Mouse (Mus musculus): ENCODE results near the gene E2f4. TPM values are rescaled to one million over a fixed set of nuclear protein-coding genes. Genes with fewer than 3 reads are reported as not detected.

The E2f4 gene
- polyA plus RNA-seq, 1 experiment from 2014 or later: 58.7 TPM

GRCm38 (mm10) chr8:105308428-105308827 lies 11.0 kb downstream of the E2f4 start:
- Histone ChIP-seq H3K4me2 (no peak overlapping the region), H3K4me3 (no peak overlapping the region), H3K9ac (no peak overlapping the region), H3K27ac (replicated peaks) (no peak overlapping the region), H3K9me3 (no peaks in the 10 kb centered on the region), H3K27me3 (replicated peaks) (no peaks in the 10 kb centered on the region), H3K36me3 (peaks cover 82% of the 10 kb centered on the region), H3K4me1 (peaks cover 44% of the 10 kb centered on the region)
- WGBS: 91% methylated on average over 10 of the region's 10 CpGs
- ATAC-seq (ENCODE audit: extremely low read depth, insufficient number of reproducible peaks, low FRiP score, low TSS enrichment): no peak

GRCm38 (mm10) chr8:105309142-105309847 lies 11.8 kb downstream of the E2f4 start:
- peaks cover 44% of the 10 kb centered on the region for H3K4me1 ChIP-seq
- H3K4me2 ChIP-seq: no peak overlapping the region
- H3K9me3 ChIP-seq: no peaks in the 10 kb centered on the region
- no peaks in the 10 kb centered on the region for H3K27me3 ChIP-seq (replicated peaks)
- 75% methylated on average over 15 of the region's 15 CpGs for WGBS
- H3K27ac ChIP-seq (replicated peaks): no peak overlapping the region
- peaks cover 80% of the 10 kb centered on the region for H3K36me3 ChIP-seq
- no peak overlapping the region for H3K4me3 ChIP-seq
- ATAC-seq (ENCODE audit: extremely low read depth, insufficient number of reproducible peaks, low FRiP score, low TSS enrichment): no peak
- H3K9ac ChIP-seq: no peak overlapping the region

- Histone ChIP-seq H3K4me2 (no peak overlapping the region), H3K9me3 (no peaks in the 10 kb centered on the region), H3K9ac (no peak overlapping the region), H3K4me1 (peaks cover 44% of the 10 kb centered on the region), H3K27me3 (replicated peaks) (no peaks in the 10 kb centered on the region), H3K27ac (replicated peaks) (no peak overlapping the region), H3K4me3 (no peak overlapping the region), H3K36me3 (peaks cover 83% of the 10 kb centered on the region)
- no peak for ATAC-seq (ENCODE audit: extremely low read depth, insufficient number of reproducible peaks, low FRiP score, low TSS enrichment)
- 78% methylated on average over 8 of the region's 8 CpGs for WGBS
These were observed 12.7 kb downstream of the E2f4 start for GRCm38 (mm10) chr8:105310118-105310517.

GRCm38 (mm10) chr8:105311718-105312117 lies 14.3 kb downstream of the E2f4 start:
- H3K27ac ChIP-seq (replicated peaks): no peak overlapping the region
- H3K4me1 ChIP-seq: peaks cover 40% of the 10 kb centered on the region
- H3K4me3 ChIP-seq: no peak overlapping the region
- H3K4me2 ChIP-seq: no peak overlapping the region
- H3K9me3 ChIP-seq: no peaks in the 10 kb centered on the region
- no peak for ATAC-seq (ENCODE audit: extremely low read depth, insufficient number of reproducible peaks, low FRiP score, low TSS enrichment)
- peaks cover 95% of the 10 kb centered on the region for H3K36me3 ChIP-seq
- no peak overlapping the region for H3K9ac ChIP-seq
- H3K27me3 ChIP-seq (replicated peaks): no peaks in the 10 kb centered on the region
- 71% methylated on average over 1 of the region's 1 CpGs for WGBS

GRCm38 (mm10) chr8:105312891-105313481 lies 15.5 kb downstream of the E2f4 start:
- 0 out of 2 replicates have a peak overlapping the region, but pooled peaks have one; percentile 24 for H3K27ac ChIP-seq (replicated peaks)

GRCm38 (mm10) chr8:105313622-105314402 lies 16.3 kb downstream of the E2f4 start:
- no peak for ATAC-seq (ENCODE audit: extremely low read depth, insufficient number of reproducible peaks, low FRiP score, low TSS enrichment)
- 0 out of 2 replicates have a peak overlapping the region, but pooled peaks have one; percentile 24 for H3K27ac ChIP-seq (replicated peaks)
- no peaks in the 10 kb centered on the region for H3K9me3 ChIP-seq
- no peak overlapping the region for H3K4me2 ChIP-seq
- WGBS: 61% methylated on average over 9 of the region's 9 CpGs
- no peak overlapping the region for H3K9ac ChIP-seq
- H3K4me3 ChIP-seq: no peak overlapping the region
- peaks cover 45% of the 10 kb centered on the region for H3K4me1 ChIP-seq
- H3K27me3 ChIP-seq (replicated peaks): no peaks in the 10 kb centered on the region
- H3K36me3 ChIP-seq: peaks cover 95% of the 10 kb centered on the region

More at GRCm38 (mm10) chr8:105312891-105313481, 15.5 kb downstream of the E2f4 start:
- Histone ChIP-seq H3K27me3 (replicated peaks) (no peaks in the 10 kb centered on the region), H3K36me3 (peaks cover 95% of the 10 kb centered on the region), H3K4me2 (no peak overlapping the region), H3K9ac (no peak overlapping the region), H3K9me3 (no peaks in the 10 kb centered on the region), H3K4me3 (no peak overlapping the region), H3K4me1 (peaks cover 39% of the 10 kb centered on the region)
- ATAC-seq (ENCODE audit: extremely low read depth, insufficient number of reproducible peaks, low FRiP score, low TSS enrichment): no peak
- 75% methylated on average over 8 of the region's 8 CpGs for WGBS

- WGBS: 77% methylated on average over 18 of the region's 18 CpGs
- peaks cover 95% of the 10 kb centered on the region for H3K36me3 ChIP-seq
- H3K27me3 ChIP-seq (replicated peaks): no peaks in the 10 kb centered on the region
- H3K27ac ChIP-seq (replicated peaks): 0 out of 2 replicates have a peak overlapping the region, but pooled peaks have one; percentile 20
- ATAC-seq (ENCODE audit: extremely low read depth, insufficient number of reproducible peaks, low FRiP score, low TSS enrichment): no peak
- no peaks in the 10 kb centered on the region for H3K9me3 ChIP-seq
- H3K4me1 ChIP-seq: peaks cover 45% of the 10 kb centered on the region
- no peak overlapping the region for H3K4me2 ChIP-seq
- no peak overlapping the region for H3K4me3 ChIP-seq
- peak overlapping the region; percentile 29 for H3K9ac ChIP-seq
These were observed 17.8 kb downstream of the E2f4 start for GRCm38 (mm10) chr8:105315073-105315769.

GRCm38 (mm10) chr8:105317941-105318340 lies 20.5 kb downstream of the E2f4 start:
- ATAC-seq (ENCODE audit: extremely low read depth, insufficient number of reproducible peaks, low FRiP score, low TSS enrichment): no peak
- Histone ChIP-seq H3K4me3 (no peak overlapping the region), H3K9me3 (no peaks in the 10 kb centered on the region), H3K36me3 (peaks cover 86% of the 10 kb centered on the region), H3K4me2 (no peak overlapping the region), H3K27me3 (replicated peaks) (no peaks in the 10 kb centered on the region), H3K9ac (no peak overlapping the region), H3K27ac (replicated peaks) (no peak overlapping the region), H3K4me1 (peaks cover 42% of the 10 kb centered on the region)
- WGBS: 84% methylated on average over 4 of the region's 4 CpGs

GRCm38 (mm10) chr8:105318662-105319190 lies 21.3 kb downstream of the E2f4 start:
- no peak overlapping the region for H3K27ac ChIP-seq (replicated peaks)
- no peak overlapping the region for H3K9ac ChIP-seq
- peaks cover 84% of the 10 kb centered on the region for H3K36me3 ChIP-seq
- H3K4me3 ChIP-seq: no peak overlapping the region
- peaks cover 34% of the 10 kb centered on the region for H3K4me1 ChIP-seq
- H3K4me2 ChIP-seq: no peak overlapping the region
- WGBS: 78% methylated on average over 11 of the region's 11 CpGs
- no peaks in the 10 kb centered on the region for H3K27me3 ChIP-seq (replicated peaks)
- no peak for ATAC-seq (ENCODE audit: extremely low read depth, insufficient number of reproducible peaks, low FRiP score, low TSS enrichment)
- H3K9me3 ChIP-seq: no peaks in the 10 kb centered on the region

- no peak overlapping the region for H3K27ac ChIP-seq (replicated peaks)
- H3K36me3 ChIP-seq: peaks cover 47% of the 10 kb centered on the region
- no peak overlapping the region for H3K4me3 ChIP-seq
- no peaks in the 10 kb centered on the region for H3K9me3 ChIP-seq
- ATAC-seq (ENCODE audit: extremely low read depth, insufficient number of reproducible peaks, low FRiP score, low TSS enrichment): no peak
- H3K4me2 ChIP-seq: no peak overlapping the region
- 70% methylated on average over 4 of the region's 4 CpGs for WGBS
- peaks cover 31% of the 10 kb centered on the region for H3K4me1 ChIP-seq
- H3K27me3 ChIP-seq (replicated peaks): no peaks in the 10 kb centered on the region
- H3K9ac ChIP-seq: no peak overlapping the region
These were observed 25.7 kb downstream of the E2f4 start for GRCm38 (mm10) chr8:105323183-105323582.

Measured in heart, embryonic 13.5 days (tissue).